Mouse (Mus musculus) urinary bladder, postnatal 0 days (tissue): ENCODE data around the gene Cfhr2. TPM values are rescaled to one million over a fixed set of nuclear protein-coding genes. Genes with fewer than 3 reads are reported as not detected.

Experiments used
- polyA plus RNA-seq: library from polyadenylated mRNA; unstranded; fragments of >200 nt; fragmentation: Nextera tagmentation; extraction: Ambion mirVana; gene quantifications from 2 replicates; pipeline ENCODE4 v1.2.1, GENCODE M21; 2015

Gene Cfhr2
- 0.22 TPM in 1 of 2 replicates, not detected in the other for polyA plus RNA-seq

GRCm38 (mm10) chr1:139858548-139858947, at the start of gene Cfhr2:
Gene Cfhr2 (minus strand): TSS chr1:139858702.

GRCm38 (mm10) chr1:139781143-139781542, 77.4 kb downstream of the Cfhr2 start, which contains the start of gene Gm4788:
Gene Gm4788 (minus strand): TSS chr1:139781243.

Other genes starting within 250 kb of the Cfhr2 start
- gene Gm4788, start 77.5 kb downstream of the Cfhr2 start, polyA plus RNA-seq = not detected in 2 replicates